Mouse (Mus musculus) 3T3-L1 (cell line): Measurements from ENCODE around the gene Man1a.

Experiments
- DNase-seq: peaks from one replicate; pipeline ENCODE4 v3.0.0-alpha.2; 2015; ENCODE audit warnings: low read depth, low spot score

Man1a gene

DNA sequence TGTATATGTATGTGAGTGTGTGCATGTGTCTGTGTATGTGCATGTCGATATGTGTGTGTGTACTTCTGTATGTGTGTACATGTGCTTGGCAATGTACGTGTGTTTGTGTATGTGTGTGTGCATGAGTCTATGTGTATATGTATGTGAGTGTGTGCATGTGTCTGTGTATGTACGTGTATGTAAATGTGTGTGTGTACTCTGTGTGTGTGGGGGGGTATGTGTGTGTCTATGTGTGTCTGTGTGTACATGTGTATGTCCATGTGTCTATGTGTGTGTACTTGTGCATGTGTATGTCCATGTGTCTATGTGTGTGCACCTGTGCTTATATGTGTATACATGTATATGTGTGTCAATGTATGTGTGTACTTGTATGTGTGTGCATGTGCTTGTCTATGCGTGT, 15.2 kb downstream of the Man1a start:
- DNase-seq = no peak

DNA sequence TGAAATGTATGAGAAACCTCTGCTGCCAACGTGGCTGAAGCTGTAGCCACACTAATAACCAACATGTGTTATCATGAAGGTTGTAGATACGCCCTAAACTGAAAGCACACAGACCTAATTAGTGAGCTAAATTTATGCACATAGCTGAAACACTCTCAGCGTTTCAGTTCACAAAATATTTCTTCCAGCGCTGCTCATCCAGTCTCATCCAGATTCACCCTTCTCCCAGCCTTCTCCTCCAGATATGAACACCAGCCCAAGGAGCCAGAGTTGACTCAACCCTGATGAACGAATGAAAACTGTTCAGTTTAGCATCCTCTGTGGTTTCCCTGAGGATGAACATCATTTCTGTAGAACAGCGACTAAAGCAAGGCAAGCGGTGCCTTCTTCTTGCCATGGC, 15.8 kb downstream of the Man1a start:
- no peak for DNase-seq

- DNase-seq = peak; percentile 49
Measured at GRCm38 (mm10) chr10:54059679-54060249, 16.6 kb downstream of the Man1a start.

- DNase-seq = peak; percentile 88
Measured at GRCm38 (mm10) chr10:54059092-54059496, 17.3 kb downstream of the Man1a start.

DNA sequence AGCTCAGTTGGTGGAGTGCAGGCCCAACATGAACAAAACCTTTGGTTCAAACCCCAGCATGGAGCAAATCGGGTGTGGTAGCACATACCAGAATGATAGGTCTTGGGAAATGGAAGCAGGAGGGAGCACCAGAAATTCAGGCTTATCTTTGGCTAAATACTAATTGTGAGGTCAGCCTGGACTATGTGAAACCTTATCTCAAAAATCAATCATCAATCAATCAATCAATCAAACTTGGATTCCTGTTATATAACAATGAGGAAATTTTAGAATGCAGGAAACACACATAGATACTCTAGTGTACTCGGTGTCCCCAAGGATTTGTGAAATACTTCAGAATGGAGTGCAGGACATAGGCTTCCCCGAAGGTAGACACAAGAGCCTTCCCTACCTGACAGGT, 17.8 kb downstream of the Man1a start:
- DNase-seq = peak; percentile 18

DNA sequence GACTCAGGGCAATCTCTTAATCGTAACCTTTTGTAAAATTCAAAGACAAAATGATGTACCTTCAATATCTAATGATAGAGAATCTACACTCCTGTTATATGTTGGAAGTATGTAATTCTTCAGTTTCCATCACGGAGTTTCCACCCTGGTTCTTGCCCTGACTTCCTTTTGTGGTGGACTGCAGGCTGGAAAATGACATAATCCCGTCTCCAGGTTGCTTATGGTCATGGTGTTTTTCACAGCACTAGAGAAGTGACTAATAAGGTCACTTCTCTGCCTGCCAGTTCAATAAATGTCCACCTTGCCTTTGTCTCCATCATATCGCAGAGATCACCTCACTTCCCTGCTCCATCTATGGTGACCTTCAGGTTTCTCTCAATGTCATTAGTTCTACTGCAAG, 22.2 kb downstream of the Man1a start:
- DNase-seq = no peak

- peak; percentile 20 for DNase-seq
Measured at GRCm38 (mm10) chr10:54047885-54048284, 28.5 kb downstream of the Man1a start.

DNA sequence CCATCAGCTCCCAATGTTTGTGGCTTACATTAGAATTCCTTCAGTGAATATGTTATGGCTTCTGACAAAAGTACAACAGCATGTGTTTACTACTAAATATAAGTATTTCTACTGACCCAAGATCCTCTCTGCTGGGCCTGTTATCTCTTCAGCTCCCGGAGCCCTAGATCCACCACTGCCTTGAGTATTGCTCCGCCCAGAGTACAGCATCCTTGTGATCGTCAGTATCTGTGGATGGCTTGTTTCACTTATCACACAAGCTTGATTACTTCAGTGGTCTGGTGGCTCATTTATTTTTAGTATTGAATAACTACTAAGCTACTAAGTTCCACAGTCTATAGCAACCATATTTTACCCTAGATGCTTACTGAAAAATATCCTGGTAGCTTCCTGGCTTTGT, 33.1 kb downstream of the Man1a start:
- DNase-seq = no peak

DNA sequence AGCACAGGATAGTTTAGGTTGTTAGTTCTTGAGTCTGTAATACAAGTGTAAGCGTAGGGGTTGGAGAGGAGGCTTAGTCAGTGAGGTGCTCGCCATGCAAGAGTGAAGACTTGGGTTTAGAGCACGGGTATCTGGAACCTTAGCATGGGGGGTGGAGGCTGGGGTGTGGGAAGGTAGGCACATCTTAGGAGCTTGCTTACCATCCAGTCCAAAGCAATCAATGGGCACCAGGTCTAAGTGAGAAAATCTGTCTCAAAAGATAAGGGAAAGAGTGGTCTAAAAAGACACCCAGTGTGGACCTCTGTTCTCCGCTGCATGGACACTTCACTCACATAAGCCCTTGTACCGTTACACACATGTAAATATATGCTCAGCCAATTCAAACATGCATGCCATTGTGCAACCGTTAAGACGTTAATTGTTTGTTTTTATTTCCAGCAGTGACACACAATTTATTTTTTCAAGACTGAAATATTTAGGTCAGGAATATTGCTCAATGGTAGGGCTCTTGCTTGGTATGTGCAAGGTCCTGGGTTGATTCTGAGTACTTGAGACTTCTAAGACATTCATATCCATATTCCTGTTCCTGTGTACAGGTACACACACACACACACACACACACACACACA, 34.1 kb downstream of the Man1a start:
- DNase-seq = no peak

DNA sequence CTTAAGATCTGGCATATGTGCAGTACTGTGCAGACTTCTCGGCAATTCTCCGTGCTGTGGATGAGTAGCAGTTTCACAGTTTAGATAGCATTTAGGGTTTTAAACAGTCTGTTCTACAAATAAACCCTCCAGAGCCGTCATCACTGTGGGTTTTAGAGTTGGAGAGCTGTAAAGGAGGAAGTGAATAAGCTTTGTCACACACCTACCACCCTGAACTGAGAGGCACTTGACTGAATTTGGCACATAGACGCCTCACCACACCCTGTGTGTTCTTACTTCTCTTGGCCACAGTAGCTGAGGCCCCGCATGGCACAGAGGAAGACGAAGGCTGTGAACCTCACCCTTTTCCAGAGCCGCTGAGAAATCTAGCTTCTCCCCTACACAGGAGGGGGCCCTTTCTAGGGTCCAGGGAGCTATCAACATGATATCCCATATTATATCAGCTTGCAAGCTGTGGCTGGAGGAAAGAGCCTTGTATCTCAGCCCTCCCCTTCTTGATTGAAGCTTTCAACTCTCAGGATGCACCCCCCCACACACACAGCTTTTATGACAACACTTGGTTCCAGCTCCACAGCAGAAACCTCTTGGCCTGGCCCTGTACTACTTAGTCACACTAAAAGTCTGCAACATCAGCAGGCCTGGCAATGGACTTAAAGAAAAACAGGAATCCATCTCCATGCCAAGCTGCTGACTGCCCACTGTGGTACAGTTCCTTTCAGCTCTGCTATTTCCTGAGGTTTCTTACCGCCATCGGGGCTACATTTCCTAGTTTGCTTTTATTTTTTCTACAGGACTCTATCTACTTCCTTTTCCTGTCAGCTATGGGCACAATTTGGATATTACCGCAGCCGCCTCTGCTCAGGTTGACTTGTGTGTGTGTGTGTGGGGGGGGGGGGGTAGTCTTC, 35.9 kb downstream of the Man1a start:
- DNase-seq = peak; percentile 23

GRCm38 (mm10) chr10:54039754-54040153, 36.7 kb downstream of the Man1a start:
- no peak for DNase-seq

DNA sequence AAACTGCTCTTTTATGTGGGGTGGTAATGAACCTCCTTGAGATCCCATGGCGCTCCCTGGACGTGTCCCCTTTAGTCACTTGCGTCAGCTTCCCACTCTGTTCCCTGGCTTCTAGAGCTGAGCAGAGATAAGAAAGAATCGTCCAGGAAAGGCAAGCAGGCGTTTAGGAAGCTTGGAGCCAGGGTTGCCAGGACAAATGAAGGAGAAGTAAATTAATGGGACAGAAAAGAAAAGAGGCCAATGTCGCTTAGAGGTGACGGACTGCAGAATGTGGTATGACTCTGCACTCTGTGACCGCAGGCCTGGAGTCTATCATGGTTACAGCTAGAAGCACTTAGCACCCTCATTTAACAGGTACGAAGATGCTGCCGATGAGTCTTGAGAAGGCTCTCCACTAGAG, 37.7 kb downstream of the Man1a start:
- DNase-seq = no peak

GRCm38 (mm10) chr10:54038180-54038579, 38.2 kb downstream of the Man1a start:
- DNase-seq = no peak

DNA sequence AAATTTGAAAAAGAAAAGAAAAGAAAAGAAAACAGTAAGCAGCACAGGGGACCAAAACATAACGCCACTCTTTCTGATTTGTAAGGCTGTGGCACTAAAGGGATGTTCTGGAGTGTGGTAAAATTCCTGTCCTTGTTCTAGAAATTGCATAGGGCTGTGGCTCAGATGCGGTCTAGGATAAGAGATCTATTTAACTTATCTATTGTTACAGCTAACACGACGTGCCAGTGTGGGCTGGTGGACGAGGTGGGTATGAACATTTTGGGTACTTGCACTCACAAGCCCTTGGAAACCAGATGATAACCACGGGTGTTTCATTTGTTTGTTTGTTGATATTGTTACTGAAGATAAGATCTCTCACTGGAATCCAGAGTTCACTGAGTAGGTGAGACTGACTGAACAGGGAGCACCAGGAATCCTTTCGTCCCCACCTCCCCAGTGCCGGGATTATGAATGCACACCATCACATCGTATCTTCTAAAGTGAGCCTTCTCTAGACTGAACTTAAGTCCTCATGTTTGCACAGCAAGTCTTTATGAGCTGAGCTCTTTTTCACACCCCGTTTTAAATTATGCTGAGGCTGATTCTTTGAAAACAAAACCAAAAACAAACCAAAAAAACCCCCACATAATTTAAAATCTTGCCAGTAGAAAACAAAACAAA, 38.9 kb downstream of the Man1a start:
- DNase-seq = no peak

GRCm38 (mm10) chr10:54035586-54035985, 40.8 kb downstream of the Man1a start:
- no peak for DNase-seq

DNA sequence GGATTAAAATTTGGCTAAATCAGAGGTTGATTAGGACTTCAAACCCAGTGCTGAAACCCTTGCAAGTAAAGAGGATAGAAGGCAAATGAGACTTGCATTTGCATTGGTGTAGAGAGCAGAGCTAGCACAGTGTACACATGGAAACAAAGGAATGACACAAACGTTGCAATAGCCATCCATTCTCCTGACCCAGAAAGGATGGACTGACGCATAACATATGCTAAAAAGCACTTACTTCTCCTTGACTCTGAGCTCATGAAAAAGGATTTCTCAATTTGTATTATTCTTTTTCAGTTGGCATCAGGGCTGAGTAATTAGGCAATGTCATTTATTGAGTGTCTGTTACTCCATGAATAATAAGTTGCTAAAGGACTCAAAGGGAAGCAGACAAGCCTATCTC, 41.6 kb downstream of the Man1a start:
- DNase-seq = no peak

DNA sequence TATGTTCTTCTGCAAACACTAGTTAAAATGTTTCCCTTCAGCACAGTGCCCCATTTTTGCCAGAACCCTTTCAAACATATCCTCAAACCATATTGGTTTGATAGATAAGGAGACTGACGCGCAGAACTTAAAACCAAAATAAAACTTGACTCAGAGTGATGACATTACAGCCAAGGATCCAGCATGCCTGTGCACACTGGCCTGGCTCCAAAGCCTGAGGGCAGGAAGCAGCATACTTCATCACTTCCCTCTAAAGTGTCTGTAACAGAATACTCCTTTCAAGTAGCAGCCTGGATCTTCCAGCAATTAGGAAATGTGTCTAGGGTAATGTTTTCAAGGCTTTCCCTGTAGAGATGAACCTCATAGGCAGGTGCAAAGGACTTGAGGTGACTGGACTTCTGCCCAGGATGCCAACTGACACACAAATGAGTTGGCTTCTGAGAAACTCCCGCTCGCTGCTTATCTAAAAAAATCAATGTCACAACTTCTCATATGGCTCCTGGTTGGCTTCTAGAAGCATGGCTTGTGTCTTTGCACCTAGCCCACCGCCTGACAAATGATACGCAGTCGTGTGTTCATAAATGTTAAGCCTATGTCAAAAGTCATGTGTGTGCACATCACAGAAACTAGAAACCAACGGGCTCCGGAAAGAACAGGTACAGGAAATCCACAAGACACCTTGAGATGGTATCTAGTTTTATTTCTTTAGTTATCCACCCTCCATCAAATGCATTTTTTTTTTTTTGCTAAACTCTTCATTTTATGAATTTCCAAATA, 43.9 kb downstream of the Man1a start:
- peak; percentile 84 for DNase-seq

- no peak for DNase-seq
Measured at GRCm38 (mm10) chr10:54028866-54029265, 47.5 kb downstream of the Man1a start.

DNA sequence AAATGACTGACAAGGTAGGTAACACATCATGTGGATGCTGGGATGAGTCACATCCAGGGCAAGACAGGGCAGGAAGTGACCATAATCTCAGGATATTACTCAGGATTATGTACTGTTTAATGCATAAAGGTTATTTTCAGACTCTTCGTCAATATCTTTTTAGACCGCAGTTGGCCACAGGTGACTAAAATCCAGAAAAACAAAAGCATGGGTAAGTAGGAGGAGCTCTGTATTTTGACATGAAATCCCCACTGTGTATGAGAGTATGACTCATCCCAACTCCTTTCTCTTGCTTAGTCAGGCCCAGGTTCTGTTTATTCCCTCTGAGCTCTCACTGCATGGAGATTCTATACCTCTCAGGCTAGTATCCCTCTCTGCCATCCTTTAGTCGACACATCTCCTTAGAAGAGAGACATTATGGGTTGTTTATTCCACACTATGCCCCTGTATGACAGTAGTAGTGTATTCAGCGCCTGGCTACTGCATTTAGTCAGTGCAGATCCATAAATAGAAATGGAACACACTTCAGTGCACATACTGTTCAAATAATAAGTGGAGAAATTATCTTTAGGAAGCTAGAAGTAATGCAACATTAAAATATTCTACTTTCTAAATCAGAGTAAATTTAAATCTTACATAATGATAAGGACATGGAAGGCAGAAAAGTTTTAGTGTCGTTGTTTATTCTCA, 49.5 kb downstream of the Man1a start:
- peak; percentile 59 for DNase-seq

GRCm38 (mm10) chr10:54026101-54026500, 50.3 kb downstream of the Man1a start:
- DNase-seq = no peak

DNA sequence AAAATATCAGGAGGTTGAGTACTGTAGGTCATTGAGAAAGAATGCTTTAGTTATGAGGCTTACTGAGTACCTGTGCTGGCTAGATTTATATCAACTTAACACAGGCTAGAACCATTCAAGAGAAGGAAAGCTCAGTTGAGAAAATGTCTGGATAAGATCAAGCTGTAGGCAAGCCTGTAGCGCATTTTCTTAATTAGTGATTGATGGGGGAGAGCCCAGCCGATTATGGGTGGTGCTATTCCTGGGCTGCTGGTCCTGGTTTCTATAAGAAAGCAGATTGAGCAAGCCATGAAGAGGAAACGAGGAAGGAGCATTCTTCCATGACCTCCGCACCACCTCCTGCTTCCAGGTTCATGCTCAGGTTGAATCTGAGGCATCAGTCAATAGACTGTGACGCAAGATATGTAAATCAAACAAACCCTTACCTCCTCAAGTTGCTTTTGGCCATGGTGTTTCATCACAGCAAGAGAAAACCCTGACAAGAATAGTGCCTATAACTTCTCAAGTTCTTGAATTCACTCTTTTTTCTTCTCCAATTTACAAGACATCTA, 58.4 kb downstream of the Man1a start:
- DNase-seq = no peak
